ENCODE assay signal across 7 mouse cellular contexts in genomic region chr5:36396011-36396410, GRCm38 (mm10). TPM values are rescaled to one million over a fixed set of nuclear protein-coding genes. Genes with fewer than 3 reads are reported as not detected.
DNase-seq lines count a peak whose midpoint lies in the region; ATAC-seq lines count a peak whose summit lies in the region.

No protein-coding gene starts in this region.

- ATAC-seq in midbrain, embryonic 13.5 days: no peak

- H3K9ac ChIP-seq in midbrain, embryonic 13.5 days (replicated peaks): no peak overlapping the region

- peaks cover 20% of the 10 kb centered on the region for H3K27me3 ChIP-seq in midbrain, embryonic 13.5 days

- DNase-seq in adipocyte (ENCODE audit: low spot score): peak; percentile 40
- peak; percentile 45 to 53 for DNase-seq in cerebellum, postnatal 36 days
- DNase-seq in gastrocnemius, adult 18-20 months (ENCODE audit: low spot score): peak; percentile 69
- peak; percentile 79 for DNase-seq in induced T-regulatory cell, adult 2 months (ENCODE audit: low read depth)
- DNase-seq in left cerebral cortex, adult 8-10 months (ENCODE audit: low spot score in 2 of 2): peak; percentile 61 to 70
- DNase-seq in spleen, postnatal 10 days (ENCODE audit: low spot score in 2 of 2): peak; percentile 62 to 87

- 76% methylated on average over 3 of the region's 3 CpGs for WGBS in midbrain, embryonic 13.5 days

- no peak overlapping the region for H3K27ac ChIP-seq in midbrain, embryonic 13.5 days

- H3K4me3 ChIP-seq in midbrain, embryonic 13.5 days (replicated peaks): peak overlapping the region; percentile 81

- H3K4me2 ChIP-seq in midbrain, embryonic 13.5 days (replicated peaks): peak overlapping the region; percentile 93

- peaks cover 74% of the 10 kb centered on the region for H3K4me1 ChIP-seq in midbrain, embryonic 13.5 days (replicated peaks)

- H3K9me3 ChIP-seq in midbrain, embryonic 13.5 days: no peaks in the 10 kb centered on the region

- H3K36me3 ChIP-seq in midbrain, embryonic 13.5 days: no peaks in the 10 kb centered on the region

RNA-seq across cellular contexts. Expression of gene Sorcs2, which starts 1.9 kb away (rescaled TPM):
- 1 to 10 TPM; 1.8 TPM for total RNA-seq in gastrocnemius, adult 18-20 months (2021)
- total RNA-seq in left cerebral cortex, adult 8-10 months (2022): 10 to 100 TPM; 37.3 to 41.7 (median 41.3) TPM
- polyA plus RNA-seq in midbrain, embryonic 13.5 days (2015; fragmentation: Nextera tagmentation; extraction: Ambion mirVana): 16.3 and 17.4 TPM in 2 replicates

Comparison
In these comparisons a context has a peak if more than half of its experiments do, and no peak if none do; other contexts are left out.
1. RNA of gene Sorcs2, which starts 1.9 kb away (total RNA-seq): 37.3 to 41.7 TPM in left cerebral cortex, adult 8-10 months; 1.8 TPM in gastrocnemius, adult 18-20 months; every median in the first group is over 10 times any median in the second.
2. Peak in every context shown above with its lines, with median percentiles within 50 percentile points of each other: DNase-seq.